Mouse (Mus musculus) thymus, postnatal 10 days (tissue): ENCODE results near the gene Atad2b.
"Not testable (repeated sequence)": the region's sequence is repeated elsewhere in the genome, so short reads cannot be mapped to it uniquely, and the experiment has no call there.

Experiments
- DNase-seq, 2 experiments: peaks; one replicate each; pipeline ENCODE4 v3.0.0; 2021; ENCODE audit warnings: low spot score in 2 of 2

The Atad2b gene

DNA sequence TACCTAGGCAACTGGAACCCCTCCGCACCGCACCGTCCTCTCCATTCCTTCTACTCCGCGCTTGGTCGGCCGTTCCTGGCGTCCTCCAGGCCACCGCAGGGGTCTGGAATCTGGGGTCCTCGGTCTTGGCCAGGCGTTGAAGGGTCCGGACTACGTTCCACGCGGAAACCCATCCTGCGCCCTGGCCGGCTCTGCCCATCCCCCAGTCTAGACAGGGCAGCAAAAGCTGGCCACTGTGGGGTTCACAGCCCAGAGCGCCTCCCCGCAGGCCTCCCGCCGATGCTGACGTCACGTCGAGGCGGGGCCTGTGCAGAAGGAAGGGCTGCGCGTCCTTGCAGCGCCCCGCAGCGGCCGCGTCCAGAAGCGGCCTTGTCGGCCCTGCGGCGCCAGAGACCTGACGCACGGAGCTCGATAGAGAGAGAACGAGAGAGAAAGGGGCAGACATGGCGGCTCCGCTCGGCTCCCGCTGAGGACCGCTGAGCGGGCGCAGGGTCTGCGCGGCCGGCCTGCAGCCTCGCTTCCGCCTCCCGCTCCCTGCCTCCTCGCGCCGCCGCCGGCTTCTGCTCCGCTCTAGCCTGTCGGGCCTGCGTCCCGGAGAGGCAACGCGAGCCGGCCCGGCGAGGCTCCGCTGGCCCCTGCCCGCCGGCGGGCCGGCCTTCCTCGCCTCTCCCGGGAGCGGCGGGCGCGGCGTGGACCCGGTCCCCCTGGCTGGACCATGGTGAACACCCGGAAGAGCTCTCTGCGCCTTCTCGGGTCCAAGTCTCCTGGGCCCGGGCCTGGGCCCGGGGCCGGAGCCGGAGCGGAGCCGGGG lies at the start of gene Atad2b:
Gene Atad2b (plus strand): TSS at position 360 of the 811 bp plus-strand sequence.
- DNase-seq: peak; percentile 93 to 97

- no peak for DNase-seq
Observed at GRCm38 (mm10) chr12:4868924-4869323, 48.2 kb upstream of the Atad2b start.

- DNase-seq: no peak
Observed at GRCm38 (mm10) chr12:4871260-4871659, 45.9 kb upstream of the Atad2b start.

GRCm38 (mm10) chr12:4872273-4872672 lies 44.9 kb upstream of the Atad2b start:
- DNase-seq: no peak

GRCm38 (mm10) chr12:4872983-4873477 lies 44.1 kb upstream of the Atad2b start:
- DNase-seq: no peak

GRCm38 (mm10) chr12:4873531-4873930 lies 43.6 kb upstream of the Atad2b start:
- DNase-seq: no peak

GRCm38 (mm10) chr12:4874161-4874927 lies 42.8 kb upstream of the Atad2b start, which contains the start of gene Mfsd2b:
Gene Mfsd2b (minus strand): TSS chr12:4874359.
- DNase-seq: peak; percentile 52 to 73

DNA sequence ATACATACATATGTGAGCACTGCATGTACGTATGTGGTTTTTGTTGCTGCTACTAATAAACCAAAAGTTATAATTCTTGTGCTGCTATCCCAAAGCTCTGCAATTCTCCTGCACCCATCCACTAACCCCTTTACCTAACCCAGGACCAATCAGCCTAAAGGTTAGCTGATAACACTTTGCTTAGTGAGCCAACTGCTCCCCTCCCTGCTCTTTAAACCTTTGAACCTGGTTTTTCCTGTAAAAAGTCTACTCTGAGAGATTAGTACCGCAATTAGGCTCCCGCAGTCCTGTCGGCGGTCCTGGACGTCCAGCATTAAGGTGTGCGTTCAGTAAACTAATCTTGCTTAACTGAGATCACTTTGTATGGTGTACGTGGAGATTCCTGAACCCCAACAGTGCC lies 41.5 kb upstream of the Atad2b start:
- DNase-seq: no peak

- DNase-seq: no peak
Observed at GRCm38 (mm10) chr12:4878296-4878783, 38.8 kb upstream of the Atad2b start.

- DNase-seq: no peak
Observed at GRCm38 (mm10) chr12:4879048-4879447, 38.1 kb upstream of the Atad2b start.

- no peak for DNase-seq
Observed at GRCm38 (mm10) chr12:4882086-4882485, 35.1 kb upstream of the Atad2b start.

GRCm38 (mm10) chr12:4885062-4885461 lies 32.1 kb upstream of the Atad2b start:
- DNase-seq: no peak

- DNase-seq: not testable (repeated sequence)
Observed at GRCm38 (mm10) chr12:4886581-4886980, 30.6 kb upstream of the Atad2b start.

DNA sequence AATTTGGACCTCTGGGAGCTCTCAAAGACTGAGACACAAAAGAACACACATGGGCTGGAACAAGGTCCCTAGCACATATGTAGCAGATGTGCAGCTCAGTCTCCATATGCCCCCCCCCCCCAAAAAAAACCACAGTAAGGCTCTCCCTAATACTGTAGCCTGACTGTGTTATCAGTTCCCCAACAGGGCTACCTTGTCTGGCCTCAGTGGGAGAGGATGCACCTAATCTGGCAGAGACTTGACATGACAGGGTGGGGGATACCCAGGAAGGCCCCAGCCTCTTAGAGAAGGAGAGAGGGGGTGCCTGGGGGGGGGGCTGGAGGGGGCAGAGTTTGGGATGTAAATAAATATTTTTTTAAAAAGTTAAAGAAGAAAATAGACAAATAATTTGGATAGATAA lies 28.4 kb upstream of the Atad2b start:
- no peak for DNase-seq

- DNase-seq: no peak
Observed at GRCm38 (mm10) chr12:4889251-4889650, 27.9 kb upstream of the Atad2b start.

DNA sequence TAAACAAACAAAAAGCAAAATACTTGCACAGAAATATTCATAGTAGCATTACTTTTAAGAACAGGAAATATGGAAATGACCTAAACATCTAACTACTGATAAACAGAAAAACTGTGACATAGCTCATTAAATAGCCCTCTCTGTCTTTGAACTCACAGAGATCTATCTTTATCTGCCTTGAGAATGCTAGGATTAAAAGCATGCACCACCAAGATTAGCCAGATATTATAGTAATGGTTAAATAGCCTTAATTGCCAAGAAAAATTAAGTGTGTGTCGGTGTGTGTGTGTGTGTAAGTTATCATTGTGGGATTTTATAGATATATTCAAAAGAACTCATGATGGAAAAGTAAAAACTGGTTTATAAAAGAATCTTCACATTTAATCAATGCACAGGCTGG lies 27.3 kb upstream of the Atad2b start:
- DNase-seq: no peak

DNA sequence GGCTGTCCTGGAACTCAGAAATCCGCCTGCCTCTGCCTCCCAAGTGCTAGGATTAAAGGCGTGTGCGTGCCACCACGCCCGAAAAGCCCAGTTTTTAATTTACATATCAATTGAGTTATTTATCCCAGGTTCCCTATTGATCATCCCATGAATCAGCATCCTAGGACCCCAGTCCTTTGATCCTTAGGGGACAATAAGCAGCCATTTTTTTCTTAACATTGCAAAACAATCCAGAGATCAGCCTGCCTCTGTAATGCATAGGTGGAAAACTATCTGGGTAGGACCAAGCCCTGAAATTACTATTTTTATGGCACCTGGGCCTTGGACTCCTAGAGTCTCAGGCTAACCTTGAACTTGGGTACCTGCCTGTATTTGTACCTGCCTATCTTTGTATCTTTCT lies 19.1 kb upstream of the Atad2b start:
- DNase-seq: no peak

- DNase-seq: no peak
Observed at GRCm38 (mm10) chr12:4905946-4906345, 11.2 kb upstream of the Atad2b start.

- DNase-seq: no peak
Observed at GRCm38 (mm10) chr12:4906476-4906875, 10.7 kb upstream of the Atad2b start.

- DNase-seq: peak; percentile 89 to 98
Observed at GRCm38 (mm10) chr12:4906951-4907906, 9.9 kb upstream of the Atad2b start, which contains the start of gene Ubxn2a. Gene Ubxn2a (minus strand): TSS chr12:4907705.

DNA sequence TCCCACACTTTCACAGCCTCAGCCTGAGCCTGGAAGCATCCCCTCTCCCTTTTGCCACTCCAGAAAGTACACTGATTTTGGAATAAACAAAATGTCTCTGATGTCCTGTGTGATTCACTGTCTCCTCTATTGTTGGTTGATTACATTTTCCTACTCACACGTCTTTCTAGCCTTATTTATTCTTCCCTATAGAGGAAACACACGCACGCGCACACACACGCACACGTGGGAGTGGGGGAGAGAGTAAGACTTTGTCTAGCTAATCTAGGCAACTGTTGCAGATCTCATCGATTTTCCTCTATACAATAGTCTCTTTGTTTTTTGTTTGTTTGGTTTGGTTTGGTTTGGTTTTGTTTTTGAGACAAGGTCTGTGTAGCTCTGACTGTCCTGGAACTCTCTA lies 8.8 kb upstream of the Atad2b start:
- DNase-seq: no peak
